Mouse (Mus musculus) hindbrain, embryonic 10.5 days (tissue): Measurements from ENCODE around the gene Fam160b1. TPM values are rescaled to one million over a fixed set of nuclear protein-coding genes. Genes with fewer than 3 reads are reported as not detected.

Source experiments
- DNase-seq: peaks from one replicate; pipeline ENCODE4 v3.0.0-alpha.2; 2017; ENCODE audit warnings: low spot score
- H3K27ac ChIP-seq: fragments of 300-500 bp; sonication (generic); 2 replicates; pipeline ENCODE4 v1.5.1; 2016; ENCODE audit warnings: mild to moderate bottlenecking, moderate library complexity
- H3K27me3 ChIP-seq: fragments of 300-500 bp; sonication (generic); 2 replicates; pipeline ENCODE4 v1.6.1; 2016; ENCODE audit warnings: mild to moderate bottlenecking; ENCODE audit not compliant: poor library complexity, insufficient read depth, severe bottlenecking
- H3K36me3 ChIP-seq: fragments of 300-500 bp; sonication (generic); 2 replicates; pipeline ENCODE4 v1.6.1; 2016; ENCODE audit warnings: mild to moderate bottlenecking, moderate library complexity
- H3K4me1 ChIP-seq: fragments of 300-500 bp; sonication (generic); replicated peaks from 2 replicates; pipeline ENCODE4 v1.6.1; 2016; ENCODE audit warnings: mild to moderate bottlenecking
- H3K4me3 ChIP-seq: fragments of 300-500 bp; sonication (generic); 2 replicates; pipeline ENCODE4 v1.5.1; 2016; ENCODE audit warnings: mild to moderate bottlenecking, moderate library complexity
- H3K9me3 ChIP-seq: fragments of 300-500 bp; sonication (generic); 2 replicates; pipeline ENCODE4 v1.6.1; 2016; ENCODE audit warnings: mild to moderate bottlenecking, moderate library complexity
- WGBS: fragments of 180-500 bp; shearing (Covaris S2); methylation state at CpG from one replicate; pipeline ENCODE4 v1.1.7; 2016; 5-methylcytosine and 5-hydroxymethylcytosine counted together
- polyA plus RNA-seq: library from polyadenylated mRNA; unstranded; fragments of >200 nt; fragmentation: Nextera tagmentation; extraction: Ambion mirVana; gene quantifications from 2 replicates; pipeline ENCODE4 v1.2.1, GENCODE M21; 2016

Fam160b1 gene
- polyA plus RNA-seq, 1 experiment from 2014 or later = 12.8 TPM

- H3K27ac ChIP-seq = peak overlapping the region; percentile 53; the same call in 1 of the 2 replicates
- no peaks in the 10 kb centered on the region for H3K27me3 ChIP-seq
- 42% methylated on average over 7 of the region's 7 CpGs for WGBS
- H3K4me3 ChIP-seq = peak overlapping the region; percentile 81; the same call in 1 of the 2 replicates
- no peak for DNase-seq
- peaks cover 87% of the 10 kb centered on the region for H3K4me1 ChIP-seq
- no peaks in the 10 kb centered on the region for H3K9me3 ChIP-seq
- H3K36me3 ChIP-seq = peaks cover 6% of the 10 kb centered on the region; the same call in 1 of the 2 replicates
Observed at GRCm38 (mm10) chr19:57363076-57363475, 2.6 kb downstream of the Fam160b1 start.

- no peak for DNase-seq
- WGBS = 93% methylated on average over 7 of the region's 7 CpGs
- H3K27me3 ChIP-seq = no peaks in the 10 kb centered on the region
- no peak overlapping the region for H3K27ac ChIP-seq
- H3K36me3 ChIP-seq = peaks cover 8% of the 10 kb centered on the region
- H3K4me1 ChIP-seq = peaks cover 82% of the 10 kb centered on the region
- H3K9me3 ChIP-seq = no peaks in the 10 kb centered on the region
- peak overlapping the region; percentile 81; the same call in 1 of the 2 replicates for H3K4me3 ChIP-seq
Observed at GRCm38 (mm10) chr19:57363538-57363937, 3.1 kb downstream of the Fam160b1 start.

DNA sequence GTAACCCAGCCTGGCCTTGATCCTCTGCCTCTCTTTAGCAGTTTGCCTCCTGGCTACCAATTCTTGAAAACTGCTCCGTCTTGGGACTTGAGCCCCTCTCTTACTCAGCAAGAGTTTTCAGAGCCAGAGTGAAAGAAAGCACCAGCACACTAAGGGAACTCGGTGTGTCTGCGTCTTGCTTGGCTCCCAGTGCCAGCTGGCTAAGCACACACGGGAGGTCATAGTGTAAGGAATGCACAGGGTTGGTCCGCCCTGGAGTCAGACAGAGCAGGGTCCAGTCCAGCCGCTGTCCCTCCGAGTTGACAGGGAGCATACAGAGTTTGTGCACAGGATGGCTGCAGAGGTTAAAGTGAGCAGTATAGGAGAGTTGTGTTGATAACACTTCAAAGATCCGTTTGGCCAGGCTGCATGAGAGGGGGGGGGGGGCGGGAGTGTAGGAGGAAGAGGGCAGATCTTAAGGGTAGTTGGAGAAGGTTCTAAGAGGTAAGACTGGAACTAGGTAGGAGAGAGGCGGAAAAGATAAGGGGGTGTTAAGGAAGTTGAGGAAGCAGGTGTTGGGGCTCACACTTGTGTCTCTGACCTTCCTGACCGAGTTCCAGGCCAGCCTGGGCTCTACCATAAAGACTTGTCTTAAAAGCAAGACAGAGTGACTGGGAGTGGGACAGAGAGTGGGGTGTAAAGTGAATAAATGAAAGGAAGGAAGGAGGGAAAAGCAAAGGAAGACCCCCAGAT lies 4.6 kb downstream of the Fam160b1 start:
- H3K4me3 ChIP-seq = no peak overlapping the region

GRCm38 (mm10) chr19:57366007-57366406 lies 5.5 kb downstream of the Fam160b1 start:
- 82% methylated on average over 8 of the region's 8 CpGs for WGBS
- Histone ChIP-seq H3K4me3 (no peak overlapping the region), H3K36me3 (peaks cover 32% of the 10 kb centered on the region), H3K27ac (no peak overlapping the region), H3K4me1 (peaks cover 60% of the 10 kb centered on the region), H3K27me3 (no peaks in the 10 kb centered on the region), H3K9me3 (no peaks in the 10 kb centered on the region)
- no peak for DNase-seq

More for the DNA sequence above, 4.6 kb downstream of the Fam160b1 start:
- Histone ChIP-seq H3K27ac (peak overlapping the region; percentile 46; the same call in 1 of the 2 replicates), H3K36me3 (peaks cover 23% of the 10 kb centered on the region), H3K4me1 (peaks cover 69% of the 10 kb centered on the region), H3K9me3 (no peaks in the 10 kb centered on the region), H3K27me3 (no peaks in the 10 kb centered on the region)
- WGBS = 58% methylated on average over 11 of the region's 11 CpGs
- DNase-seq = no peak

GRCm38 (mm10) chr19:57366626-57367025 lies 6.1 kb downstream of the Fam160b1 start:
- Histone ChIP-seq H3K27me3 (no peaks in the 10 kb centered on the region), H3K4me3 (no peak overlapping the region), H3K27ac (no peak overlapping the region), H3K36me3 (peaks cover 38% of the 10 kb centered on the region), H3K9me3 (no peaks in the 10 kb centered on the region), H3K4me1 (peaks cover 59% of the 10 kb centered on the region)
- WGBS = 63% methylated on average over 5 of the region's 5 CpGs
- no peak for DNase-seq

DNA sequence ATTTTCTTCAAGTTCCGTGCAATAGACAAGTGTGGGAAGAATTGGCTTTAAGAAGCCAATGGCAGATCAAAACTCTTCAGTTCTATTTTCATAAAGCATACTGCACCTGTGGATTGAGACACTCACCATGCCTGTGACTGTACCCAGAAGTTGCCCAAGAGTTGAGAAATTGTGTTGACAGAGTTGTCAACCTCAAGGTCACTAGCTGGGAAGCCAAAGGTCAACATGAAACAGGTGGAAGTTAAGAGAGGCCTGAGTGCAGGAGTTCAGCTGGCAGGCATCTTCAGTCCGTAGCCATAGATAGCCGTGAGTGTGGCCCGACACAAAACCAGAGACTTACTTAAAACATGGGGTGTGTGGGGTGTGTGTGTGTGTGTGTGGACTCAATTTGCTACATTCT lies 6.7 kb downstream of the Fam160b1 start:
- Histone ChIP-seq H3K36me3 (peaks cover 44% of the 10 kb centered on the region), H3K4me1 (peaks cover 56% of the 10 kb centered on the region), H3K9me3 (no peaks in the 10 kb centered on the region), H3K27me3 (no peaks in the 10 kb centered on the region), H3K4me3 (no peak overlapping the region), H3K27ac (no peak overlapping the region)
- no peak for DNase-seq
- WGBS = 85% methylated on average over 4 of the region's 4 CpGs

DNA sequence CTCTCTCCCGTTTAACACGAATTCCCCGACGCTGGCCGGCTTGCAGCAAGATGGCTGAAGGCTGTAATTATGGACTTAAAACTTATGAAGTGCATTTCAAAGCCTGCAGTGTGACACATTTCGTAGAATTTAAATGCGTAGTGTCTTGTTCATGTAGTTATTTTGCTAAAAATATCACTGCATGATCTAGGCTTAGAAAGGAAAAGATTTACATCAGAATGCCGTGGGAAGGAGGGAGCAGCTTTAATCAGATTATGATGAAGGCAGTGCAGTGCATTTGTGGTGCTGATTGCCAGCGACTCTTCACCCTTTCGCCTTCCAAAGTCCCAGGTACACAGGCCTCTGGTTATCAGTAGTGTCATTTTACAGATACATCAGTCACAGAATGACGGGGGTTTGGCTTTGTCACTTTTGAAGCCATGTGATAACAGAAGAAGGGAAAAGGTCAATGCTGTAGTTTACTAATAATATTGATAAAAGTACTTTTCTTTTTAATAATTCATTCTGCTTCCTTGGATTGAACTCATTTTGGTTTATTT lies 7.4 kb downstream of the Fam160b1 start:
- Histone ChIP-seq H3K27ac (no peak overlapping the region), H3K36me3 (peaks cover 51% of the 10 kb centered on the region), H3K27me3 (no peaks in the 10 kb centered on the region), H3K9me3 (no peaks in the 10 kb centered on the region), H3K4me3 (no peak overlapping the region), H3K4me1 (peaks cover 49% of the 10 kb centered on the region)
- WGBS = 87% methylated on average over 11 of the region's 11 CpGs
- DNase-seq = no peak

DNA sequence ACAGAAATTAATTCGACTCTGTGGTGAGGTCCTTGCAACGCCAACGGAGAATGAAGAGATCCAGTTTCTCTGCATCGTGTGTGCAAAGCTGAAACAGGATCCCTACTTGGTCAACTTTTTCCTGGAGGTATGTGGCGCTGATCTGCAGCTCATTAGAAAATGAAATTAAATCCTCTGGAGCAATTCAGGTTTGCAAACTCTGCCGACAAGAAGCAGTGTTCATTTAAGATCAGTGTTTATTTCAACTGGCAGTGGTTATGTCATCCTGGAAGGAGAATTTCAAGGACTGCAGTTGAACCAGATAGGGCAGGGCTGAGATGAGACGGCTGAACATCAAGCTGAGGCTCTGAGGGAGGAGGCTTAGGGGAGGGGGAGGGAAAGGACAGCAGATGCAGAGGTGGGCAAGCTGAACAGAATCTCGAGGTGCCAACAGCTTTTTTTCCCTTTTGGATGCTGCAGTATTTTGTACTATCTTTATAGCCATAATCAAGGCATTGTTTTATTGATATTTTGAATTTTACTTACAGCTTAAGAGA lies 12.9 kb downstream of the Fam160b1 start:
- no peak overlapping the region for H3K4me3 ChIP-seq
- no peak overlapping the region for H3K27ac ChIP-seq
- H3K4me1 ChIP-seq = no peaks in the 10 kb centered on the region
- 78% methylated on average over 8 of the region's 8 CpGs for WGBS
- H3K36me3 ChIP-seq = peaks cover 98% of the 10 kb centered on the region
- H3K27me3 ChIP-seq = no peaks in the 10 kb centered on the region
- no peak for DNase-seq
- H3K9me3 ChIP-seq = no peaks in the 10 kb centered on the region

DNA sequence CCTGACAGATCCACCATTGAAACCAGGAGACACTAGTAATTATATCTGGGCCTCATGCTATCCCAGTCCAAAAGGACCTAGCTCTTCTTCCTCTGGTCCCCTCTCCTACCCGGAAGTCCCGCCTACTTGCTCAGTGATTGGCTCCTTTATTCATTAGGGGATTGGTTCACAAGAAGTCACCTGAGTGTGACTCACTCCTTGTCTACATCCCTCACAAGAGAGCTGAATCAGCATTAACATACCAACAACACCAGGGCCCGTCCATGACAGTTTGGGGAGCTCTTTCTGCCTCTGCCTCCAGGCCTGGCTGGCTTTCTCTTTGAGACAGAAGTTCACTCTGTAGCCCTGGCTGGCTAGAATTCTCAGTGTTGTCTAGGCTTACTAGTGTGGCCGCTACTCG lies 14.7 kb downstream of the Fam160b1 start:
- Histone ChIP-seq H3K4me3 (no peak overlapping the region), H3K4me1 (no peaks in the 10 kb centered on the region), H3K27ac (no peak overlapping the region), H3K36me3 (peaks cover 98% of the 10 kb centered on the region), H3K9me3 (no peaks in the 10 kb centered on the region), H3K27me3 (no peaks in the 10 kb centered on the region)
- DNase-seq = no peak
- WGBS = 87% methylated on average over 5 of the region's 5 CpGs

- WGBS = 90% methylated on average over 11 of the region's 11 CpGs
- no peaks in the 10 kb centered on the region for H3K9me3 ChIP-seq
- no peak for DNase-seq
- no peaks in the 10 kb centered on the region for H3K4me1 ChIP-seq
- no peak overlapping the region for H3K4me3 ChIP-seq
- no peak overlapping the region for H3K27ac ChIP-seq
- no peaks in the 10 kb centered on the region for H3K27me3 ChIP-seq
- peaks cover 98% of the 10 kb centered on the region for H3K36me3 ChIP-seq
Observed at GRCm38 (mm10) chr19:57375746-57376145, 15.3 kb downstream of the Fam160b1 start.

DNA sequence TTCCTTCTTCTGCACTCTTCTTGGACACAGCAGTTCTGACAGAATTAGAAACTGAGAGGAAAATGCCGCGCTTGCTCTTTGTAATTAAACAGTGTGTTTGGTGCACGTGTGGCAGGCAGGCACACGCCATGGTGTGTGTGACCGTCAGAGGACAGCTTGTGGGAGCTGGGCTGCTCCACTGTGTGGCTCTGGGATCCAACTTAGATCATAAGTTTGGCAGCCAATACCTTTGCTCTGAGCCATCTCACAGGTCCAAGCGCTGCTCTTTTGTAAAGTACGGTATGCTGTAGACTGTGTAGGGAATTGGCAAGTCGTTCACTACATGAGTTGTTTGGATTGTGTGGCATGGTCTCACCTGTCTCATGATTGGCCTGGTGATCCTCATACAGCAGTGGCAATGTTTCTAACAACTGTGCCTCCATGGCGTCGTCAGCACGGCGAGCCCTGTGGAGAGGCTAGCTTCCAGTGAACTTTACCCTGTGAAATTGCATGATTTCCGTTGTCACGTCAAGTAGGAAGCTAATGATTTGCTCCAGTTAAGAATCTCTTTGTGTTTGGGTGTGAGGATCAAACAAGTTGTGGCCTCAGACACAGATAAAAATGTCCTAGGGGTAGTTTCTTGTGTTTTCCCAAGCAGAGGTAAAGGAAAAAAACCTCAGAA lies 16.7 kb downstream of the Fam160b1 start:
- no peak overlapping the region for H3K4me3 ChIP-seq
- H3K4me1 ChIP-seq = no peaks in the 10 kb centered on the region
- H3K27me3 ChIP-seq = no peaks in the 10 kb centered on the region
- H3K36me3 ChIP-seq = peaks cover 98% of the 10 kb centered on the region
- no peak overlapping the region for H3K27ac ChIP-seq
- 95% methylated on average over 14 of the region's 14 CpGs for WGBS
- no peaks in the 10 kb centered on the region for H3K9me3 ChIP-seq
- no peak for DNase-seq

DNA sequence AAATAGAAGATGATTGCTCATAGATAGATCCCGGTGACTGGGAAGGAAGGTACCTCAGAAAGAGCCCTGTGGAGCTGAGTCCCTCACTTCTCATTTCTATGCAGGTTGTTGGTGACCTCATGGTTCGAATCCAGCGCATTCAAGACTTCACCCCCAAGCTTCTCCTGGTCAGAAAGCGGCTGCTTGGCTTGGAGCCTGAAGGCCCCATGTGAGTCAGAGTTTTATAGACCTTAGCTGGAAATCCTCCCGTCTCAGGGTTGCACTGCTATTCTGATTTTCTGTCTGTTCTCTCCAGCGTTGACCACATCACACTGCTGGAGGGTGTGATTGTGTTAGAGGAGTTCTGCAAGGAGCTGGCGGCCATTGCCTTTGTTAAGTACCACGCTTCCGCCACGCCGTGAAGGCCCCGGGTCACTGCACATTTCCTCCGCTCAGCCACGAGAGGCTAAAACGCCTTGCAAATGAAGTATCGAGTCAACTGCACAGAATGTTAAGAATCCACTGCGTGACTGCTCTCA lies 25.8 kb downstream of the Fam160b1 start:
- peaks cover 98% of the 10 kb centered on the region for H3K36me3 ChIP-seq
- 91% methylated on average over 17 of the region's 17 CpGs for WGBS
- no peaks in the 10 kb centered on the region for H3K4me1 ChIP-seq

GRCm38 (mm10) chr19:57391545-57391944 lies 31.1 kb downstream of the Fam160b1 start:
- Histone ChIP-seq H3K27ac (no peak overlapping the region), H3K27me3 (no peaks in the 10 kb centered on the region), H3K4me1 (no peaks in the 10 kb centered on the region), H3K4me3 (no peak overlapping the region), H3K9me3 (no peaks in the 10 kb centered on the region), H3K36me3 (peaks cover 52% of the 10 kb centered on the region)
- no peak for DNase-seq
- 97% methylated on average over 3 of the region's 3 CpGs for WGBS

More for the DNA sequence above, 25.8 kb downstream of the Fam160b1 start:
- no peak overlapping the region for H3K27ac ChIP-seq
- H3K9me3 ChIP-seq = no peaks in the 10 kb centered on the region
- H3K27me3 ChIP-seq = no peaks in the 10 kb centered on the region
- H3K4me3 ChIP-seq = no peak overlapping the region
- DNase-seq = no peak
